Mouse (Mus musculus): Measurements from ENCODE around the gene Mpi.
A peak's percentile ranks its signal among the peaks of the same experiment; 100 is the strongest.

Mpi gene

GRCm38 (mm10) chr9:57552139-57552887, at the start of gene Mpi:
Gene Mpi (minus strand): TSS chr9:57552763.
- DNase-seq, result peak; percentile 80 to 84

- DNase-seq, result peak; percentile 22 to 48
Measured at GRCm38 (mm10) chr9:57602098-57602497, 49.5 kb upstream of the Mpi start.

- DNase-seq, result peak; percentile 73 to 82
Measured at GRCm38 (mm10) chr9:57601353-57601706, 48.8 kb upstream of the Mpi start.

GRCm38 (mm10) chr9:57600620-57601352, 48.2 kb upstream of the Mpi start:
- DNase-seq, result peak in 1 of 2 experiments; percentile 63

GRCm38 (mm10) chr9:57598851-57599563, 46.4 kb upstream of the Mpi start:
- DNase-seq, result peak in 1 of 2 experiments; percentile 37

GRCm38 (mm10) chr9:57597929-57598382, 45.4 kb upstream of the Mpi start:
- DNase-seq, result peak; percentile 41 to 53

GRCm38 (mm10) chr9:57597265-57597664, 44.7 kb upstream of the Mpi start:
- no peak for DNase-seq

GRCm38 (mm10) chr9:57594174-57594509, 41.6 kb upstream of the Mpi start:
- DNase-seq, result no peak

- peak; percentile 34 to 43 for DNase-seq
Measured at GRCm38 (mm10) chr9:57593454-57594173, 41.1 kb upstream of the Mpi start.

GRCm38 (mm10) chr9:57590726-57591125, 38.2 kb upstream of the Mpi start:
- peak; percentile 37 to 52 for DNase-seq

- DNase-seq, result peak; percentile 71 to 81
Measured at GRCm38 (mm10) chr9:57589224-57590126, 36.9 kb upstream of the Mpi start, which contains the start of gene Ulk3. Gene Ulk3 (plus strand): TSS chr9:57589452.

GRCm38 (mm10) chr9:57584991-57585390, 32.4 kb upstream of the Mpi start:
- no peak for DNase-seq

GRCm38 (mm10) chr9:57577144-57577849, 24.7 kb upstream of the Mpi start:
- DNase-seq, result no peak

- no peak for DNase-seq
Measured at GRCm38 (mm10) chr9:57575577-57575976, 23.0 kb upstream of the Mpi start.

- no peak for DNase-seq
Measured at GRCm38 (mm10) chr9:57574397-57574796, 21.8 kb upstream of the Mpi start.

GRCm38 (mm10) chr9:57568500-57568899, 15.9 kb upstream of the Mpi start:
- DNase-seq, result no peak

- DNase-seq, result peak in 1 of 2 experiments; percentile 33
Measured at GRCm38 (mm10) chr9:57566846-57567245, 14.3 kb upstream of the Mpi start.

- peak in 1 of 2 experiments; percentile 46 for DNase-seq
Measured at GRCm38 (mm10) chr9:57565741-57566221, 13.2 kb upstream of the Mpi start.

GRCm38 (mm10) chr9:57564609-57565008, 12.0 kb upstream of the Mpi start:
- DNase-seq, result no peak

GRCm38 (mm10) chr9:57562896-57563372, 10.4 kb upstream of the Mpi start:
- DNase-seq, result no peak

- DNase-seq, result no peak
Measured at GRCm38 (mm10) chr9:57561711-57562099, 9.1 kb upstream of the Mpi start.
